Mouse (Mus musculus) MEL (cell line): Measurements from ENCODE around the gene Tssk4. TPM values are rescaled to one million over a fixed set of nuclear protein-coding genes. Genes with fewer than 3 reads are reported as not detected.

Experiments
- DNase-seq: peaks from one replicate; pipeline ENCODE4 v3.0.0; 2011; ENCODE audit warnings: low read depth, low spot score
- H3K27ac ChIP-seq: 2 replicates; pipeline ENCODE4 v1.5.1; 2012; ENCODE audit warnings: low read depth, mild to moderate bottlenecking, control low read depth, low read length, moderate library complexity; ENCODE audit not compliant: control insufficient read depth
- H3K27me3 ChIP-seq, 2 experiments: fragments of 150-350 bp in 1 of 2; sonication (generic) in 1 of 2; 2 replicates each; pipeline ENCODE4 v1.6.1; 2012; ENCODE audit warnings: low read length in 2 of 2, mild to moderate bottlenecking in 2 of 2, improper control_type of control experiment in 1 of 2, moderate library complexity in 1 of 2; ENCODE audit not compliant: insufficient read depth in 2 of 2, control insufficient read depth in 1 of 2
- H3K36me3 ChIP-seq, 2 experiments: 2 replicates each; pipeline ENCODE4 v1.6.1; 2012 to 2014; ENCODE audit warnings: low read length in 2 of 2, improper control_type of control experiment in 1 of 2, inconsistent platforms in 1 of 2, mild to moderate bottlenecking in 1 of 2; ENCODE audit not compliant: insufficient read depth in 2 of 2, control insufficient read depth in 1 of 2
- H3K4me1 ChIP-seq, 2 experiments: fragments of 150-350 bp in 1 of 2; sonication (generic) in 1 of 2; 2 replicates each; pipeline ENCODE4 v1.6.1; 2012; ENCODE audit warnings: low read length in 2 of 2, improper control_type of control experiment in 1 of 2, mild to moderate bottlenecking in 1 of 2; ENCODE audit not compliant: insufficient read depth in 2 of 2, control insufficient read depth in 1 of 2
- H3K4me3 ChIP-seq, 2 experiments: fragments of 150-350 bp in 1 of 2; sonication (generic) in 1 of 2; 2 replicates each; pipeline ENCODE4 v1.5.1; 2012; ENCODE audit warnings: low read depth in 2 of 2, low read length in 2 of 2, mild to moderate bottlenecking in 2 of 2, moderate library complexity in 2 of 2, control low read depth in 1 of 2, improper control_type of control experiment in 1 of 2; ENCODE audit not compliant: control insufficient read depth in 1 of 2, insufficient read depth in 1 of 2
- H3K79me2 ChIP-seq: 2 replicates; pipeline ENCODE4 v1.6.1; 2012; ENCODE audit warnings: mild to moderate bottlenecking, low read length, moderate library complexity; ENCODE audit not compliant: control insufficient read depth, poor library complexity, insufficient read depth
- H3K9ac ChIP-seq: 2 replicates; pipeline ENCODE4 v1.6.1; 2012; ENCODE audit warnings: low read depth, mild to moderate bottlenecking, control low read depth, low read length, moderate library complexity; ENCODE audit not compliant: control insufficient read depth, poor library complexity, severe bottlenecking
- H3K9me3 ChIP-seq: fragments of 150-350 bp; sonication (generic); replicated peaks from 2 replicates; pipeline ENCODE4 v1.6.1; 2012; ENCODE audit warnings: mild to moderate bottlenecking, low read length, improper control_type of control experiment, moderate library complexity; ENCODE audit not compliant: insufficient read depth
- BHLHE40 ChIP-seq: IDR thresholded peaks from 2 replicates; pipeline ENCODE4 v1.6.1; 2012; ENCODE audit warnings: low read depth, mild to moderate bottlenecking, inconsistent platforms, low read length, improper control_type of control experiment, borderline replicate concordance
- CHD1 ChIP-seq: IDR thresholded peaks from 2 replicates; pipeline ENCODE4 v1.6.1; 2012; ENCODE audit warnings: low read depth, mild to moderate bottlenecking, inconsistent platforms, low read length, improper control_type of control experiment
- CTCF ChIP-seq, 3 experiments: IDR thresholded peaks in 2 of 3; conservative IDR thresholded peaks in 1 of 3; 2 replicates each; pipeline ENCODE4 v1.5.1; 2011 to 2012; ENCODE audit warnings: low read length in 3 of 3, low read depth in 2 of 3, mild to moderate bottlenecking in 2 of 3, improper control_type of control experiment in 1 of 3, inconsistent platforms in 1 of 3, mixed read lengths in 1 of 3, moderate library complexity in 1 of 3; ENCODE audit not compliant: control insufficient read depth in 1 of 3, insufficient read depth in 1 of 3, poor library complexity in 1 of 3, severe bottlenecking in 1 of 3
- ELF1 ChIP-seq: IDR thresholded peaks from 2 replicates; pipeline ENCODE4 v1.6.1; 2014; ENCODE audit warnings: low read depth, mild to moderate bottlenecking, inconsistent platforms, low read length, improper control_type of control experiment, moderate library complexity
- ETS1 ChIP-seq: IDR thresholded peaks from 2 replicates; pipeline ENCODE4 v1.6.1; 2012; ENCODE audit warnings: low read depth, mild to moderate bottlenecking, inconsistent platforms, low read length, improper control_type of control experiment, moderate library complexity
- GABPA ChIP-seq: IDR thresholded peaks from 2 replicates; pipeline ENCODE4 v1.6.1; 2012; ENCODE audit warnings: low read depth, mild to moderate bottlenecking, inconsistent platforms, low read length, improper control_type of control experiment, moderate library complexity
- GATA1 ChIP-seq: IDR thresholded peaks from 2 replicates; pipeline ENCODE4 v1.6.1; 2011; ENCODE audit warnings: low read depth, low read length, improper control_type of control experiment
- HCFC1 ChIP-seq: IDR thresholded peaks from 2 replicates; pipeline ENCODE4 v1.6.1; 2012; ENCODE audit warnings: low read depth, mild to moderate bottlenecking, inconsistent platforms, low read length, improper control_type of control experiment, moderate library complexity
- JUND ChIP-seq: IDR thresholded peaks from 2 replicates; pipeline ENCODE4 v1.6.1; 2011; ENCODE audit warnings: low read depth, mild to moderate bottlenecking, improper control_type of control experiment, low read length
- KAT2A ChIP-seq: conservative IDR thresholded peaks from 2 replicates; pipeline ENCODE4 v1.6.1; 2012; ENCODE audit warnings: low read depth, low read length, improper control_type of control experiment, inconsistent platforms
- MAFK ChIP-seq: IDR thresholded peaks from 2 replicates; pipeline ENCODE4 v1.6.1; 2011; ENCODE audit warnings: low read depth, mild to moderate bottlenecking, low read length, improper control_type of control experiment, borderline replicate concordance
- MAX ChIP-seq: IDR thresholded peaks from 2 replicates; pipeline ENCODE4 v1.6.1; 2011; ENCODE audit warnings: low read length, improper control_type of control experiment
- MAZ ChIP-seq: IDR thresholded peaks from 2 replicates; pipeline ENCODE4 v1.6.1; 2012; ENCODE audit warnings: low read depth, mild to moderate bottlenecking, inconsistent platforms, low read length, improper control_type of control experiment
- MEF2A ChIP-seq: IDR thresholded peaks from 2 replicates; pipeline ENCODE4 v1.6.1; 2014; ENCODE audit warnings: low read depth, mild to moderate bottlenecking, inconsistent platforms, low read length, improper control_type of control experiment; ENCODE audit not compliant: poor library complexity, insufficient replicate concordance, severe bottlenecking; ENCODE audit errors: extremely low read depth
- MXI1 ChIP-seq: IDR thresholded peaks from 2 replicates; pipeline ENCODE4 v1.6.1; 2011; ENCODE audit warnings: mild to moderate bottlenecking, low read depth, low read length, improper control_type of control experiment
- MYB ChIP-seq: IDR thresholded peaks from 2 replicates; pipeline ENCODE4 v1.6.1; 2011; ENCODE audit warnings: mild to moderate bottlenecking, low read depth, low read length, improper control_type of control experiment
- MYC ChIP-seq: IDR thresholded peaks from 2 replicates; pipeline ENCODE4 v1.6.1; 2011; ENCODE audit warnings: low read depth, mild to moderate bottlenecking, low read length, improper control_type of control experiment, moderate library complexity
- NELFE ChIP-seq: IDR thresholded peaks from 2 replicates; pipeline ENCODE4 v1.6.1; 2011; ENCODE audit warnings: low read depth, low read length, improper control_type of control experiment
- NRF1 ChIP-seq: IDR thresholded peaks from 2 replicates; pipeline ENCODE4 v1.6.1; 2014; ENCODE audit warnings: low read depth, mild to moderate bottlenecking, inconsistent platforms, low read length, improper control_type of control experiment, moderate library complexity; ENCODE audit not compliant: poor library complexity, insufficient read depth, severe bottlenecking
- POLR2A ChIP-seq, 2 experiments: IDR thresholded peaks; 2 replicates each; pipeline ENCODE4 v1.6.1; 2011 to 2012; ENCODE audit warnings: low read length in 2 of 2, mild to moderate bottlenecking in 2 of 2, control low read depth in 1 of 2, improper control_type of control experiment in 1 of 2, low read depth in 1 of 2, moderate library complexity in 1 of 2; ENCODE audit not compliant: control insufficient read depth in 1 of 2, insufficient read depth in 1 of 2, poor library complexity in 1 of 2
- POLR2AphosphoS2 ChIP-seq: IDR thresholded peaks from 2 replicates; pipeline ENCODE4 v1.6.1; 2011; ENCODE audit warnings: low read length, improper control_type of control experiment
- POLR2AphosphoS5 ChIP-seq: IDR thresholded peaks from 2 replicates; pipeline ENCODE4 v1.6.1; 2012; ENCODE audit warnings: low read depth, borderline replicate concordance, mild to moderate bottlenecking, inconsistent platforms, low read length, moderate library complexity, mixed read lengths
- RAD21 ChIP-seq: IDR thresholded peaks from 2 replicates; pipeline ENCODE4 v1.6.1; 2011; ENCODE audit warnings: mild to moderate bottlenecking, low read depth, low read length, improper control_type of control experiment
- RCOR1 ChIP-seq: IDR thresholded peaks from 2 replicates; pipeline ENCODE4 v1.6.1; 2012; ENCODE audit warnings: low read depth, mild to moderate bottlenecking, inconsistent platforms, low read length, improper control_type of control experiment
- SIN3A ChIP-seq: IDR thresholded peaks from 2 replicates; pipeline ENCODE4 v1.6.1; 2012; ENCODE audit warnings: low read length, improper control_type of control experiment, inconsistent platforms
- SMC3 ChIP-seq: IDR thresholded peaks from 2 replicates; pipeline ENCODE4 v1.6.1; 2011; ENCODE audit warnings: low read depth, low read length, improper control_type of control experiment
- TAL1 ChIP-seq: IDR thresholded peaks from 2 replicates; pipeline ENCODE4 v1.6.1; 2012; ENCODE audit warnings: mild to moderate bottlenecking, inconsistent platforms, low read length, moderate library complexity, mixed read lengths
- TBP ChIP-seq: IDR thresholded peaks from 2 replicates; pipeline ENCODE4 v1.8.0; 2011; ENCODE audit warnings: low read depth, low read length, improper control_type of control experiment
- TCF12 ChIP-seq: IDR thresholded peaks from 2 replicates; pipeline ENCODE4 v1.6.1; 2014; ENCODE audit warnings: low read depth, mild to moderate bottlenecking, inconsistent platforms, low read length, improper control_type of control experiment, moderate library complexity
- UBTF ChIP-seq: IDR thresholded peaks from 2 replicates; pipeline ENCODE4 v1.6.1; 2012; ENCODE audit warnings: low read depth, mild to moderate bottlenecking, inconsistent platforms, low read length, improper control_type of control experiment, moderate library complexity, borderline replicate concordance; ENCODE audit not compliant: insufficient read depth
- USF1 ChIP-seq: IDR thresholded peaks from 2 replicates; pipeline ENCODE4 v1.6.1; 2014; ENCODE audit warnings: low read depth, mild to moderate bottlenecking, inconsistent platforms, low read length, improper control_type of control experiment, moderate library complexity
- USF2 ChIP-seq, 2 experiments: IDR thresholded peaks; 2 replicates each; pipeline ENCODE4 v1.6.1; 2011 to 2012; ENCODE audit warnings: improper control_type of control experiment in 2 of 2, low read length in 2 of 2, borderline replicate concordance in 1 of 2, inconsistent platforms in 1 of 2, low read depth in 1 of 2, mild to moderate bottlenecking in 1 of 2; ENCODE audit not compliant: insufficient read depth in 1 of 2
- ZC3H11A ChIP-seq: IDR thresholded peaks from 2 replicates; pipeline ENCODE4 v1.6.1; 2012; ENCODE audit warnings: low read depth, mild to moderate bottlenecking, inconsistent platforms, low read length, improper control_type of control experiment
- ZKSCAN1 ChIP-seq: IDR thresholded peaks from 2 replicates; pipeline ENCODE4 v1.6.1; 2012; ENCODE audit warnings: low read depth, mild to moderate bottlenecking, inconsistent platforms, low read length, improper control_type of control experiment, moderate library complexity
- ZMIZ1 ChIP-seq: IDR thresholded peaks from 2 replicates; pipeline ENCODE4 v1.6.1; 2012; ENCODE audit warnings: low read depth, mild to moderate bottlenecking, inconsistent platforms, low read length, improper control_type of control experiment, moderate library complexity
- polyA plus RNA-seq, 2 experiments: library from polyadenylated mRNA; stranded (reverse) in 1 of 2; unstranded in 1 of 2; fragments of >175 nt in 1 of 2; fragments of >200 nt in 1 of 2; gene quantifications; 2 replicates each; pipeline versions ENCODE4 v1.2.1 to v1.2.4; 2012; ENCODE audit warnings: low replicate concordance in 2 of 2, low read depth in 1 of 2; ENCODE audit not compliant: insufficient read length in 2 of 2, insufficient read depth in 1 of 2, missing spikeins in 1 of 2
- total RNA-seq: library from RNA; depleted of rRNA; stranded (reverse); fragments of 300-350 nt; gene quantifications from 2 replicates; pipeline ENCODE4 v1.2.3, GENCODE M21; 2012

The Tssk4 gene
- total and polyA plus RNA-seq, 3 experiments = 0.08 to 0.40 TPM; not detected in 1

GRCm38 (mm10) chr14:55671833-55672740 lies 22.1 kb downstream of the Tssk4 start, which contains the start of the genes Gmpr2 and Nedd8:
Gmpr2 (plus strand) TSS chr14:55671941.
Nedd8 (minus strand) TSS chr14:55672124.
- Histone ChIP-seq H3K9me3 (no peaks in the 10 kb centered on the region), H3K4me3 (peak within 1 kb of the TSS; percentile 69 to 70), H3K36me3 (peaks cover 0 to 37% of the 10 kb centered on the region in 2 experiments; a peak in 2 of 4 replicates), H3K79me2 (peaks cover 30% of the 10 kb centered on the region), H3K27me3 (no peaks in the 10 kb centered on the region), H3K4me1 (peaks cover 7 to 15% of the 10 kb centered on the region in 2 experiments; a peak in 3 of 4 replicates), H3K27ac (peak within 1 kb of the TSS; percentile 93), H3K9ac (peak within 1 kb of the TSS; percentile 78)
- peak; percentile 100 for DNase-seq
- peak; percentile 97 for TF ChIP-seq MXI1
- no peak for TF ChIP-seq CHD1
- TF ChIP-seq NRF1 = no peak
- TF ChIP-seq MAZ = no peak
- no peak for TF ChIP-seq JUND
- TF ChIP-seq CTCF (IDR thresholded peaks at IDR 0.05 in 2 of 3, conservative IDR thresholded peaks at IDR 0.05 in 1 of 3; ENCODE audit: control insufficient read depth in 1 of 3, insufficient read depth in 1 of 3, low read depth in 2 of 3, low read length in 3 of 3, poor library complexity in 1 of 3, severe bottlenecking in 1 of 3) = no peak
- peak; percentile 40 to 74; a peak in 1 of 4 replicates for TF ChIP-seq POLR2A (IDR thresholded peaks at IDR 0.05; ENCODE audit: control insufficient read depth in 1 of 2, insufficient read depth in 1 of 2, low read depth in 1 of 2, low read length in 2 of 2, poor library complexity in 1 of 2)
- no peak for TF ChIP-seq SMC3
- TF ChIP-seq SIN3A = peak; percentile 98
- TF ChIP-seq ELF1 = peak; percentile 83
- no peak for TF ChIP-seq POLR2AphosphoS5
- TF ChIP-seq UBTF = no peak
- TF ChIP-seq USF2 (IDR thresholded peaks at IDR 0.05; ENCODE audit: borderline replicate concordance in 1 of 2, insufficient read depth in 1 of 2, low read depth in 1 of 2, low read length in 2 of 2) = no peak
- TF ChIP-seq MEF2A = no peak
- peak; percentile 80 for TF ChIP-seq NELFE
- peak; percentile 97 for TF ChIP-seq HCFC1
- TF ChIP-seq ZKSCAN1 = no peak
- no peak for TF ChIP-seq RAD21
- no peak for TF ChIP-seq MAFK
- peak; percentile 49 for TF ChIP-seq TBP
- no peak for TF ChIP-seq USF1
- TF ChIP-seq TAL1 = no peak
- peak; percentile 100 for TF ChIP-seq KAT2A
- TF ChIP-seq TCF12 = 0 out of 2 replicates have a peak, but pooled peaks have one; percentile 23
- no peak for TF ChIP-seq ZC3H11A
- no peak for TF ChIP-seq GATA1
- TF ChIP-seq BHLHE40 = no peak
- TF ChIP-seq ETS1 = peak; percentile 69
- peak; percentile 96 for TF ChIP-seq MAX
- TF ChIP-seq POLR2AphosphoS2 = peak; percentile 82
- 0 out of 2 replicates have a peak, but pooled peaks have one; percentile 50 for TF ChIP-seq ZMIZ1
- no peak; the same call in 1 of the 2 replicates for TF ChIP-seq GABPA
- TF ChIP-seq MYB = peak; percentile 64
- TF ChIP-seq MYC = peak; percentile 97
- peak; percentile 15; the same call in 1 of the 2 replicates for TF ChIP-seq RCOR1
